Mouse (Mus musculus): ENCODE data around the gene Akap10.
"Not testable (repeated sequence)": the region's sequence is repeated elsewhere in the genome, so short reads cannot be mapped to it uniquely, and the experiment has no call there.

The Akap10 gene

GRCm38 (mm10) chr11:61840663-61841062, 89.4 kb downstream of the Akap10 start:
- in situ Hi-C loops (cut with MboI; ENCODE audit: unreplicated experiment in 2 of 2), result not testable (repeated sequence)

GRCm38 (mm10) chr11:61839940-61840339, 90.1 kb downstream of the Akap10 start:
- in situ Hi-C loops (cut with MboI; ENCODE audit: unreplicated experiment in 2 of 2), result no loop called here

GRCm38 (mm10) chr11:61839182-61839581, 90.9 kb downstream of the Akap10 start:
- in situ Hi-C loops (cut with MboI; ENCODE audit: unreplicated experiment in 2 of 2), result no loop called here
